Mouse (Mus musculus): ENCODE data around the gene Ppp1r14a. TPM values are rescaled to one million over a fixed set of nuclear protein-coding genes. Genes with fewer than 3 reads are reported as not detected.

The Ppp1r14a gene
- polyA plus RNA-seq, 1 experiment, result 57.4 TPM

DNA sequence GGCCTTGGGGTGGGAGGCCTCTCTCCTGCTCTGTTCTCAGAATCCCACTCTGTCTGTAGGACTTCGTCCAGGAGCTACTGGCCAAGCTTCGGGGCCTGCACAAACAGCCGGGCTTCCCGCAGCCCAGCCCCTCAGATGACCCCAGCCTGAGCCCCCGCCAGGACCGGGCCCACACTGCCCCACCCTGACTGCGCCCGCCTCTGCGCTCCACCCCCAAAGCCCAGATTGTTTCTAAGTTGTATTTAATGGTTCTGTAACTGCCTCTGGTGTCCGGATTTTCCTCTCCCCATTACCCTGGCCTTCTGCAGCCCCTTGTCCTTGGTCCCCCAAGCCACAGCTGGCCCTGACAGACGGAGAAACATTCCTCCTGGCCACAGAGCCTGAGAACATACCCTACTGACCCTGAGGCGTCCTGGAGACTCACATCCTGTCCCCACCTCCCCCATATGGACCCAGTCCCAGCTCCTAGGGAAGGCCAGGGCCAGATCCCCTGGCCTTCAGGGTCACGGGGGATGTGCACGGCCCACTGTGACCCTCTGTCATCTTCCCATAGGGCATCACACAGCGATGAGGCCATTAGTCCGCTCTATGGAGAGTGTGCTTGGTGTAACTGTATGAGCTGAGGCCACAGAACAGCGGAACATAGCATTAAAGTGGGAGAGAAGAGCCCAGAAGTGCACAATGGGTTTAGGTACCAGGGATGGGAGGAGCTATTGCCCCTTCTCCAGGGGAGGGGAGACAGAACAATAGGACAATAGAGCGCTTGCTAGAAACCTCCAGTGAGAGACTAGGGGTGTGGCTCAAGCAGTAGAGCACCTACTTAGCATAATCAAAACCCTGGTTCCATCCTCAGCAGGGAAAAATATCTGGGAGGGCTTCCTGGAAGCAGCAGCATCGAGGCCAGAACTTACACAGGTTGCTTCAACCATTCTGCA lies 4.3 kb downstream of the Ppp1r14a start:
- peaks cover 11% of the 10 kb centered on the region for H3K4me1 ChIP-seq (ENCODE audit: control insufficient read depth, insufficient read depth, insufficient read length, low read length)
- H3K27ac ChIP-seq (ENCODE audit: insufficient read depth, low read depth, low read length), result peak overlapping the region; percentile 23; the same call in 1 of the 2 replicates
- TF ChIP-seq POLR2A (IDR thresholded peaks at IDR 0.05; ENCODE audit: low read depth, low read length), result no peak
- TF ChIP-seq CTCF (IDR thresholded peaks at IDR 0.05; ENCODE audit: extremely low read depth, insufficient read length, insufficient replicate concordance, low read depth, low read length), result no peak
- H3K4me3 ChIP-seq (ENCODE audit: low read depth, low read length), result no peak overlapping the region
- no peaks in the 10 kb centered on the region for H3K36me3 ChIP-seq (ENCODE audit: control insufficient read depth, insufficient read depth, low read length)
- no peaks in the 10 kb centered on the region for H3K27me3 ChIP-seq (ENCODE audit: control insufficient read depth, insufficient read depth, low read length)
- 61% methylated on average over 19 of the region's 19 CpGs for WGBS

- TF ChIP-seq POLR2A (IDR thresholded peaks at IDR 0.05; ENCODE audit: low read depth, low read length) (no peak), CTCF (IDR thresholded peaks at IDR 0.05; ENCODE audit: extremely low read depth, insufficient read length, insufficient replicate concordance, low read depth, low read length) (no peak)
- Histone ChIP-seq H3K4me1 (ENCODE audit: control insufficient read depth, insufficient read depth, insufficient read length, low read length) (peaks cover 3% of the 10 kb centered on the region), H3K27me3 (ENCODE audit: control insufficient read depth, insufficient read depth, low read length) (no peaks in the 10 kb centered on the region), H3K4me3 (ENCODE audit: low read depth, low read length) (no peak overlapping the region), H3K27ac (ENCODE audit: insufficient read depth, low read depth, low read length) (no peak overlapping the region), H3K36me3 (ENCODE audit: control insufficient read depth, insufficient read depth, low read length) (no peaks in the 10 kb centered on the region)
- WGBS, result 85% methylated on average over 13 of the region's 13 CpGs
Measured at GRCm38 (mm10) chr7:29294111-29294761, 5.1 kb downstream of the Ppp1r14a start.

- H3K27me3 ChIP-seq (ENCODE audit: control insufficient read depth, insufficient read depth, low read length), result no peaks in the 10 kb centered on the region
- WGBS, result 77% methylated on average over 24 of the region's 24 CpGs
- TF ChIP-seq POLR2A (IDR thresholded peaks at IDR 0.05; ENCODE audit: low read depth, low read length), result no peak
- TF ChIP-seq CTCF (IDR thresholded peaks at IDR 0.05; ENCODE audit: extremely low read depth, insufficient read length, insufficient replicate concordance, low read depth, low read length), result no peak
- H3K4me1 ChIP-seq (ENCODE audit: control insufficient read depth, insufficient read depth, insufficient read length, low read length), result no peaks in the 10 kb centered on the region; the same call in 1 of the 2 replicates
- H3K4me3 ChIP-seq (ENCODE audit: low read depth, low read length), result no peak overlapping the region
- H3K27ac ChIP-seq (ENCODE audit: insufficient read depth, low read depth, low read length), result no peak overlapping the region
- H3K36me3 ChIP-seq (ENCODE audit: control insufficient read depth, insufficient read depth, low read length), result no peaks in the 10 kb centered on the region
Measured at GRCm38 (mm10) chr7:29295861-29296647, 6.9 kb downstream of the Ppp1r14a start.

GRCm38 (mm10) chr7:29296998-29297397 lies 7.9 kb downstream of the Ppp1r14a start:
- TF ChIP-seq POLR2A (IDR thresholded peaks at IDR 0.05; ENCODE audit: low read depth, low read length) (no peak), CTCF (IDR thresholded peaks at IDR 0.05; ENCODE audit: extremely low read depth, insufficient read length, insufficient replicate concordance, low read depth, low read length) (peak; percentile 86; the same call in 1 of the 2 replicates)
- Histone ChIP-seq H3K27me3 (ENCODE audit: control insufficient read depth, insufficient read depth, low read length) (no peaks in the 10 kb centered on the region), H3K27ac (ENCODE audit: insufficient read depth, low read depth, low read length) (no peak overlapping the region), H3K4me1 (ENCODE audit: control insufficient read depth, insufficient read depth, insufficient read length, low read length) (no peaks in the 10 kb centered on the region; the same call in 1 of the 2 replicates), H3K36me3 (ENCODE audit: control insufficient read depth, insufficient read depth, low read length) (no peaks in the 10 kb centered on the region), H3K4me3 (ENCODE audit: low read depth, low read length) (no peak overlapping the region)
- WGBS, result 6% methylated on average over 10 of the region's 10 CpGs

DNA sequence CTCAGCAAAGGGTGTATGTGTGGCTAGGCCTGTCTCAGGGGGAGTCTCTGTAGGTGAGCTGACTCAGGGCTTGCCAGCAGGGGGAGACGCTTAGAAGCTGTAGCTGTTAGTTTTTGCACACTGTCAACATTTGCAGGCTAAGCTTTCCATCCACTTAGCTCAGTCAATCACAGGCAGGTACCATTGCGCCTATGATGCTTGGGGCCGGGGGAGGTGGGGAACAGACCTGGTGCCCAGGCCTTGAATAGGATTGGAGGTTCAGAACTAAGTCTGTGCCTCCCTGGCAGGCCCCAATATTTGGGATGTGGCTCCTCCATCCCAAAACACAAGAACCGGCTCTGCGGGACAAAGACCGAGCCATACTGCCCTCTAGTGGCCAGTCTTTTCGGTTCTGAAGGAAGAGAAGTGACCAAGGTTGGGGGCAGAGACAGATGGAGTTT lies 12.0 kb downstream of the Ppp1r14a start:
- 4% methylated on average over 7 of the region's 7 CpGs for WGBS

DNA sequence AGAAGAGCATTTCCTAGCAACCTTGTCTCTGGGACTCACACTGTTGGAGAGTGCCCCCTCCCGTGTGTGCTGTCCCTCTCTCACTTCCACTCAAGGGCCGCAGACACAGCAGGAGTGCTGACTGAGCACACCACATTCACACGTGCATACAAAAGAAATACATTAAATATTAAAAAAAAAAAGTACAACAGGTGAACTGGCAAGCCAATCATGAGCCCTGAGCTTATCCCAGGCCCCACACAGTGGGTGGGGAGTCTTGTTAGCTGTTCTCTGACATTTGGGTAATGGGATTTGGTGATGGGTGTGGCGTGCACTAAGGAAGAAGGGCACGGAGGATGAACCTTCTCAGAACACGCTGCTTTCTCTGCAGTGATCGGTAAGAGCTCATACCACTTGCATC lies 13.5 kb downstream of the Ppp1r14a start:
- Histone ChIP-seq H3K27me3 (ENCODE audit: control insufficient read depth, insufficient read depth, low read length) (peaks cover 33% of the 10 kb centered on the region), H3K4me1 (ENCODE audit: control insufficient read depth, insufficient read depth, insufficient read length, low read length) (peaks cover 11% of the 10 kb centered on the region), H3K36me3 (ENCODE audit: control insufficient read depth, insufficient read depth, low read length) (no peaks in the 10 kb centered on the region), H3K27ac (ENCODE audit: insufficient read depth, low read depth, low read length) (no peak overlapping the region), H3K4me3 (ENCODE audit: low read depth, low read length) (no peak overlapping the region)
- no peak for TF ChIP-seq POLR2A (IDR thresholded peaks at IDR 0.05; ENCODE audit: low read depth, low read length)
- TF ChIP-seq CTCF (IDR thresholded peaks at IDR 0.05; ENCODE audit: extremely low read depth, insufficient read length, insufficient replicate concordance, low read depth, low read length), result no peak
- WGBS, result 51% methylated on average over 7 of the region's 7 CpGs

More for the DNA sequence above, 12.0 kb downstream of the Ppp1r14a start:
- peaks cover 6% of the 10 kb centered on the region for H3K4me1 ChIP-seq (ENCODE audit: control insufficient read depth, insufficient read depth, insufficient read length, low read length)
- TF ChIP-seq POLR2A (IDR thresholded peaks at IDR 0.05; ENCODE audit: low read depth, low read length) (no peak), CTCF (IDR thresholded peaks at IDR 0.05; ENCODE audit: extremely low read depth, insufficient read length, insufficient replicate concordance, low read depth, low read length) (peak; percentile 85; the same call in 1 of the 2 replicates)
- peaks cover 28% of the 10 kb centered on the region for H3K27me3 ChIP-seq (ENCODE audit: control insufficient read depth, insufficient read depth, low read length)
- no peak overlapping the region for H3K27ac ChIP-seq (ENCODE audit: insufficient read depth, low read depth, low read length)
- H3K4me3 ChIP-seq (ENCODE audit: low read depth, low read length), result no peak overlapping the region
- no peaks in the 10 kb centered on the region for H3K36me3 ChIP-seq (ENCODE audit: control insufficient read depth, insufficient read depth, low read length)

All from small intestine, adult 2 months (tissue).